Mouse (Mus musculus) ES-E14 (cell line): ENCODE measurements at regions not wholly inside any gene's neighbourhood (a gene's known extent, or its start where the extent isn't known, plus 50 kb on each side); places are given as distances from the start of the nearest gene placed in this dataset.

Experiments used
- CHD2 ChIP-seq: IDR thresholded peaks from 2 replicates; pipeline ENCODE4 v1.6.1; 2014; ENCODE audit warnings: mild to moderate bottlenecking, low read depth, low read length, inconsistent platforms
- ZC3H11A ChIP-seq: IDR thresholded peaks from 2 replicates; pipeline ENCODE4 v1.6.1; 2012; ENCODE audit warnings: low read depth, mild to moderate bottlenecking, inconsistent platforms, low read length, borderline replicate concordance
- ZNF384 ChIP-seq: IDR thresholded peaks from 2 replicates; pipeline ENCODE4 v1.6.1; 2012; ENCODE audit warnings: low read depth, low read length, inconsistent platforms

- no peak for TF ChIP-seq ZC3H11A
- no peak for TF ChIP-seq CHD2
- TF ChIP-seq ZNF384, result no peak
Observed at GRCm38 (mm10) chr10:126763976-126764375, 137.2 kb downstream of the Atp23 start.
